Mouse (Mus musculus) kidney, adult 2 months (tissue): Measurements from ENCODE around the gene Fam192a. TPM values are rescaled to one million over a fixed set of nuclear protein-coding genes. Genes with fewer than 3 reads are reported as not detected.

ENCODE experiments used
- DNase-seq: peaks from one replicate; pipeline ENCODE4 v3.0.0; 2021
- H3K27ac ChIP-seq: fragments of 200-500 bp; 2 replicates; pipeline ENCODE4 v1.5.1; 2012; ENCODE audit warnings: low read depth, low read length, control low read depth, inconsistent platforms; ENCODE audit not compliant: insufficient read depth
- H3K27me3 ChIP-seq: fragments of 200-500 bp; replicated peaks from 2 replicates; pipeline ENCODE4 v1.6.1; 2012; ENCODE audit warnings: mild to moderate bottlenecking, moderate library complexity, low read length, inconsistent platforms; ENCODE audit not compliant: control insufficient read depth, insufficient read depth
- H3K36me3 ChIP-seq: fragments of 200-500 bp; 2 replicates; pipeline ENCODE4 v1.6.1; 2012; ENCODE audit warnings: mild to moderate bottlenecking, moderate library complexity, low read length, inconsistent platforms; ENCODE audit not compliant: control insufficient read depth, insufficient read depth
- H3K4me1 ChIP-seq: fragments of 200-500 bp; 2 replicates; pipeline ENCODE4 v1.6.1; 2011; ENCODE audit warnings: low read length; ENCODE audit not compliant: control insufficient read depth, insufficient read depth
- H3K4me3 ChIP-seq: fragments of 200-500 bp; 2 replicates; pipeline ENCODE4 v1.5.1; 2011; ENCODE audit warnings: mild to moderate bottlenecking, low read depth, low read length, control low read depth; ENCODE audit not compliant: insufficient read depth
- CTCF ChIP-seq: fragments of 200-500 bp; conservative IDR thresholded peaks from 2 replicates; pipeline ENCODE4 v1.5.1; 2011; ENCODE audit warnings: low read depth, mild to moderate bottlenecking, control low read depth, low read length, moderate library complexity, mixed read lengths; ENCODE audit not compliant: insufficient read depth, insufficient read length
- POLR2A ChIP-seq: fragments of 200-500 bp; IDR thresholded peaks from one replicate; pipeline ENCODE4 v1.6.1; 2011; ENCODE audit warnings: low read depth, low read length, control low read depth
- WGBS: fragments of 180-500 bp; shearing (Covaris S2); methylation state at CpG from one replicate; pipeline ENCODE4 v1.1.7; 2018; 5-methylcytosine and 5-hydroxymethylcytosine counted together
- polyA plus RNA-seq: library from polyadenylated mRNA; depleted of rRNA; stranded (reverse); fragments of >200 nt; gene quantifications from 2 replicates; pipeline ENCODE4 v1.2.3, GENCODE M21; 2012

Fam192a gene
- polyA plus RNA-seq, 1 experiment = 20.9 TPM

GRCm38 (mm10) chr8:94540025-94540424 is 61.8 kb downstream of the Fam192a start:
- Histone ChIP-seq H3K27me3 (no peaks in the 10 kb centered on the region), H3K27ac (no peak overlapping the region), H3K4me1 (peaks cover 10% of the 10 kb centered on the region), H3K4me3 (no peak overlapping the region), H3K36me3 (no peaks in the 10 kb centered on the region)
- no peak for DNase-seq
- 85% methylated on average over 2 of the region's 2 CpGs for WGBS
- TF ChIP-seq CTCF = no peak
- no peak for TF ChIP-seq POLR2A

- TF ChIP-seq POLR2A = no peak
- no peak for TF ChIP-seq CTCF
- no peaks in the 10 kb centered on the region for H3K36me3 ChIP-seq
- H3K27ac ChIP-seq = no peak overlapping the region
- WGBS = 88% methylated on average over 2 of the region's 2 CpGs
- DNase-seq = no peak
- no peak overlapping the region for H3K4me3 ChIP-seq
- no peaks in the 10 kb centered on the region for H3K27me3 ChIP-seq
- peaks cover 12% of the 10 kb centered on the region for H3K4me1 ChIP-seq
Observed at GRCm38 (mm10) chr8:94537456-94537855, 64.3 kb downstream of the Fam192a start.

GRCm38 (mm10) chr8:94535631-94536030 is 66.2 kb downstream of the Fam192a start:
- peak; percentile 38 for DNase-seq
- Histone ChIP-seq H3K27me3 (no peaks in the 10 kb centered on the region), H3K4me3 (no peak overlapping the region), H3K36me3 (no peaks in the 10 kb centered on the region), H3K4me1 (peaks cover 12% of the 10 kb centered on the region), H3K27ac (no peak overlapping the region)
- no peak for TF ChIP-seq CTCF
- TF ChIP-seq POLR2A = no peak
- 55% methylated on average over 7 of the region's 7 CpGs for WGBS

- Histone ChIP-seq H3K27ac (peak overlapping the region; percentile 13; the same call in 1 of the 2 replicates), H3K36me3 (no peaks in the 10 kb centered on the region), H3K4me1 (peaks cover 12% of the 10 kb centered on the region), H3K27me3 (no peaks in the 10 kb centered on the region), H3K4me3 (no peak overlapping the region)
- WGBS = 34% methylated on average over 4 of the region's 4 CpGs
- no peak for TF ChIP-seq CTCF
- TF ChIP-seq POLR2A = no peak
- DNase-seq = peak; percentile 56
Observed at GRCm38 (mm10) chr8:94534612-94535011, 67.2 kb downstream of the Fam192a start.

- no peak for TF ChIP-seq CTCF
- no peak for TF ChIP-seq POLR2A
- Histone ChIP-seq H3K4me1 (peaks cover 15% of the 10 kb centered on the region), H3K36me3 (no peaks in the 10 kb centered on the region), H3K27me3 (no peaks in the 10 kb centered on the region), H3K4me3 (peak within 1 kb of the TSS; percentile 73), H3K27ac (no peak within 1 kb of the TSS)
- 1% methylated on average over 78 of the region's 81 CpGs for WGBS
- peak; percentile 76 for DNase-seq
Observed at GRCm38 (mm10) chr8:94532873-94533671, 68.7 kb downstream of the Fam192a start, which contains the start of gene Cpne2. Gene Cpne2 (plus strand): TSS chr8:94532990.

GRCm38 (mm10) chr8:94532525-94532872 is 69.3 kb downstream of the Fam192a start:
- H3K27ac ChIP-seq = no peak overlapping the region
- WGBS = 3% methylated on average over 34 of the region's 34 CpGs
- no peak for DNase-seq
- H3K36me3 ChIP-seq = no peaks in the 10 kb centered on the region
- H3K27me3 ChIP-seq = no peaks in the 10 kb centered on the region
- peaks cover 15% of the 10 kb centered on the region for H3K4me1 ChIP-seq
- TF ChIP-seq CTCF (no peak), POLR2A (no peak)
- peak overlapping the region; percentile 73 for H3K4me3 ChIP-seq

- Histone ChIP-seq H3K27ac (no peak overlapping the region), H3K4me3 (no peak overlapping the region), H3K27me3 (no peaks in the 10 kb centered on the region), H3K36me3 (no peaks in the 10 kb centered on the region), H3K4me1 (peaks cover 15% of the 10 kb centered on the region)
- TF ChIP-seq POLR2A (no peak), CTCF (no peak)
- WGBS = 34% methylated on average over 8 of the region's 8 CpGs
- no peak for DNase-seq
Observed at GRCm38 (mm10) chr8:94532000-94532399, 69.8 kb downstream of the Fam192a start.
